Mouse (Mus musculus) E14TG2a.4 (cell line): ENCODE results near the gene Ndst2.

Experiments used
- CTCF ChIP-seq: conservative IDR thresholded peaks from 2 replicates; pipeline ENCODE4 v1.5.1; 2014; ENCODE audit warnings: low read length
- NANOG ChIP-seq: IDR thresholded peaks from 2 replicates; pipeline ENCODE4 v1.6.1; 2014; ENCODE audit warnings: borderline replicate concordance, low read length, mixed read lengths
- POU5F1 ChIP-seq: IDR thresholded peaks from 2 replicates; pipeline ENCODE4 v1.6.1; 2014; ENCODE audit warnings: low read length, borderline replicate concordance

GRCm38 (mm10) chr14:20677906-20678305, 56.5 kb downstream of the Ndst2 start:
- TF ChIP-seq CTCF (no peak), NANOG (no peak), POU5F1 (no peak)
